Mouse (Mus musculus): ENCODE measurements at regions not wholly inside any gene's neighbourhood (a gene's known extent, or its start where the extent isn't known, plus 50 kb on each side); places are given as distances from the start of the nearest gene placed in this dataset.
"Not testable (repeated sequence)": the region's sequence is repeated elsewhere in the genome, so short reads cannot be mapped to it uniquely, and the experiment has no call there.

- TF ChIP-seq CTCF (conservative IDR thresholded peaks at IDR 0.05; ENCODE audit: low read length), result not testable (repeated sequence)
- peak; percentile 73 for TF ChIP-seq NANOG (IDR thresholded peaks at IDR 0.05; ENCODE audit: borderline replicate concordance, low read length)
These were observed 98.3 kb downstream of the Mettl4 start for GRCm38 (mm10) chr17:94651517-94651916.

Data from E14TG2a.4 (cell line).